Mouse (Mus musculus) ES-E14 (cell line): Measurements from ENCODE around the gene Hs1bp3.

Experiments
- CHD2 ChIP-seq: IDR thresholded peaks from 2 replicates; pipeline ENCODE4 v1.6.1; 2014; ENCODE audit warnings: mild to moderate bottlenecking, low read depth, low read length, inconsistent platforms
- HCFC1 ChIP-seq: IDR thresholded peaks from 2 replicates; pipeline ENCODE4 v1.6.1; 2012; ENCODE audit warnings: low read length, inconsistent platforms, borderline replicate concordance; ENCODE audit not compliant: insufficient read depth
- MAFK ChIP-seq: IDR thresholded peaks from 2 replicates; pipeline ENCODE4 v1.6.1; 2014; ENCODE audit warnings: mild to moderate bottlenecking, low read depth, low read length, inconsistent platforms; ENCODE audit not compliant: insufficient read depth
- ZNF384 ChIP-seq: IDR thresholded peaks from 2 replicates; pipeline ENCODE4 v1.6.1; 2012; ENCODE audit warnings: low read depth, low read length, inconsistent platforms

DNA sequence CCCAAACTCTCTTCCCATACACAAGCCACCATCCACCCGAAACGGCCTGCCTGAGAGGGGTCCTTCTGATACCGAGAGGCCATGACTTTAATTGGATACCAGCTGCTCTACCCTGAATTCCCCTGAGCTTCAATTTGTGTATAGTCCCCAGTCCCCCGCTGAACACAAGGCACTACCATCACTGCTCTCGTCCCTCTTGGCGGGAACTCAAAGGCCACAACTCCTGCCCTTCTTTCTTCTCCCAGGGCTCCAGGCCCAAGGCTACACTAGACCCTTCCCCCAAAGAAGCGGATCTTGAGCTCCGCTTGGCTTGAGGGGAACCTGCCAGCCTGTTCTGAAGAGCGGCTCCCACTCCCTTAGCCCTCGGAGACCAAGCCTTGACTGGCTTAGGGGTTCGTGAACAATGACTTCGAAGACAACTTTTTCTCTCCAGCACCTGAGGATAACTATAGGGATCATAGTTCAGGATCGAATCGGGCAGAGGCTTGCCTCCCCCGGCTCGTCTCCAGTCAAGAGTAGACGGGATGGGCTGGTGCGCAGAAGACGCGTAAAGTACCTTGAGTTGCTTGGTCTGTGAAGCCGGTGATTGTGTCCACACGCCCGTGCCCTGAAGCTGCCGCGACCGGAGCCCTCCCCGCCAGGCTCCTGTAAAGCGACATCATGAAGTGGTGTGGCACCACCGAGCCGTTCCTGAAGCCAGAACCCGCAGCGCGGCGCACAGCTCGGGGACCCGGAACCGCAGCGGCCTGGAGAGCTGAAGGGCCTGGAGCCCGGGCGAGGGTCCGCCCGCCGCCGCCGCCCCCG lies 12.0 kb upstream of the Hs1bp3 start:
- TF ChIP-seq MAFK: no peak
- no peak for TF ChIP-seq ZNF384
- no peak for TF ChIP-seq HCFC1
- no peak for TF ChIP-seq CHD2
